Mouse (Mus musculus) heart, embryonic 12.5 days (tissue): ENCODE results near the gene Ptprf. TPM values are rescaled to one million over a fixed set of nuclear protein-coding genes. Genes with fewer than 3 reads are reported as not detected.
A peak's percentile ranks its signal among the peaks of the same experiment; 100 is the strongest.

Experiments used
- ATAC-seq: fragments of 200-750 bp; cut with Nextera tagmentation; 2 replicates; pipeline ENCODE4 v1.8.0; 2017; ENCODE audit warnings: moderate TSS enrichment, moderate library complexity; ENCODE audit not compliant: insufficient number of reproducible peaks, low FRiP score
- H3K27ac ChIP-seq: fragments of 300-500 bp; sonication (generic); 2 replicates; pipeline ENCODE4 v1.5.1; 2016; ENCODE audit warnings: mild to moderate bottlenecking, moderate library complexity; ENCODE audit not compliant: poor library complexity, severe bottlenecking
- H3K27me3 ChIP-seq: fragments of 300-500 bp; sonication (generic); replicated peaks from 2 replicates; pipeline ENCODE4 v1.6.1; 2016; ENCODE audit warnings: mild to moderate bottlenecking, moderate library complexity
- H3K36me3 ChIP-seq: fragments of 300-500 bp; sonication (generic); 2 replicates; pipeline ENCODE4 v1.6.1; 2016; ENCODE audit warnings: mild to moderate bottlenecking, moderate library complexity
- H3K4me1 ChIP-seq: fragments of 300-500 bp; sonication (generic); replicated peaks from 2 replicates; pipeline ENCODE4 v1.6.1; 2016; ENCODE audit warnings: mild to moderate bottlenecking
- H3K4me2 ChIP-seq: fragments of 300-500 bp; sonication (generic); 2 replicates; pipeline ENCODE4 v1.6.1; 2016; ENCODE audit warnings: mild to moderate bottlenecking, moderate library complexity
- H3K4me3 ChIP-seq: fragments of 300-500 bp; sonication (generic); 2 replicates; pipeline ENCODE4 v1.5.1; 2016; ENCODE audit warnings: mild to moderate bottlenecking
- H3K9ac ChIP-seq: fragments of 300-500 bp; sonication (generic); 2 replicates; pipeline ENCODE4 v1.6.1; 2016; ENCODE audit warnings: mild to moderate bottlenecking, moderate library complexity
- H3K9me3 ChIP-seq: fragments of 300-500 bp; sonication (generic); replicated peaks from 2 replicates; pipeline ENCODE4 v1.6.1; 2016; ENCODE audit warnings: mild to moderate bottlenecking, moderate library complexity
- WGBS: fragments of 180-500 bp; shearing (Covaris S2); methylation state at CpG from one replicate; pipeline ENCODE4 v1.1.7; 2016; 5-methylcytosine and 5-hydroxymethylcytosine counted together
- polyA plus RNA-seq: library from polyadenylated mRNA; unstranded; fragments of >200 nt; fragmentation: Nextera tagmentation; extraction: Ambion mirVana; gene quantifications from 2 replicates; pipeline ENCODE4 v1.2.1, GENCODE M21; 2016

The Ptprf gene
- polyA plus RNA-seq, 1 experiment from 2014 or later = 38.1 TPM

DNA sequence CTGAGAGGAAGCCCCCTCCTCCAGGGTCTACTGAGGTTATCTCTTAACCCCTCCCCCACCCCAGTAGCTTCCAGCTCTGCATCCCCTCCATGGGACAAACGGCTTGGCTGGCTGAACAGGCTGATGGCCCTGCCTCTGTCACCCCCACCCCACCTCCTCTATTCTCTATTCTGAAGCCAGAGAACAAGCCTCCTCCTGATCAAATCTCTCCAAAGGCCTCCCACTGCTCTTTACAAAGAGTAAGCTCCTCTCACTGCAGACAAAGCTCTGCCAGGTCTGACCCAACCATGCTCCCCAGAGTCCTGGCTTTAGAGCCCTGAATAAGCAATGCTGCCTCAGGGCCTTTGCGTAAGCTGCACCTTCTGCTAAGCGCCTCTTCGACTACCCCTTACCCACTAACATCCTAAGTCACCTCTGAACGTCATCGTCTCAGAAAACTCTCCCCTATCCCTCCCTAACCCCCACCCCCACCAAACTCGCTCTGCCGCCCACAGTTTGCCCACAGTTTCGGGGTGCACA is 19.6 kb downstream of the Ptprf start:
- Histone ChIP-seq H3K27me3 (no peaks in the 10 kb centered on the region), H3K4me3 (no peak overlapping the region), H3K4me2 (no peak overlapping the region), H3K4me1 (peaks cover 72% of the 10 kb centered on the region), H3K9ac (no peak overlapping the region), H3K27ac (no peak overlapping the region), H3K36me3 (peaks cover 63% of the 10 kb centered on the region), H3K9me3 (no peaks in the 10 kb centered on the region)
- ATAC-seq = no peak
- 80% methylated on average over 9 of the region's 9 CpGs for WGBS

DNA sequence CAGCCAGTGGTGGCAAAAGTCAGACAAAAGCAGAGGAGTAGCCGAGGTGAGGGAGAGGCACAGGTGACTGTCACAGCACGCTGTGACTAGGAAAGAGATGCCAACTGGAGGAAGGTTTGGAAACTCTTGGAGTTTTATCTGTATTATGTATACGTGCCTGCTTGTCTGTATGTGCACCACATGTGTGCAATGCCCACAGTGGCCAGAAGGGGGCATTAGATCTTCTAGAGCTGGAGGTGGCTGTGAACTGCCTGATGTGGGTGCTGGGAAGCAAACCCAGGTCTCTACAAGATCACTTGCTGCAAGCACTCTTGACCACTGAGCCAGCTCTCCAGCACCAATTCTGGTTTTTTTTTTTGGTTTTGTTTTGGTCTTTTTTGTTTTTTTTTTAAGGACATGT is 20.5 kb downstream of the Ptprf start:
- Histone ChIP-seq H3K9me3 (no peaks in the 10 kb centered on the region), H3K4me2 (no peak overlapping the region), H3K9ac (no peak overlapping the region), H3K4me3 (no peak overlapping the region), H3K27me3 (no peaks in the 10 kb centered on the region), H3K4me1 (peaks cover 72% of the 10 kb centered on the region), H3K36me3 (peaks cover 63% of the 10 kb centered on the region), H3K27ac (no peak overlapping the region)
- no peak for ATAC-seq
- 89% methylated on average over 3 of the region's 3 CpGs for WGBS

DNA sequence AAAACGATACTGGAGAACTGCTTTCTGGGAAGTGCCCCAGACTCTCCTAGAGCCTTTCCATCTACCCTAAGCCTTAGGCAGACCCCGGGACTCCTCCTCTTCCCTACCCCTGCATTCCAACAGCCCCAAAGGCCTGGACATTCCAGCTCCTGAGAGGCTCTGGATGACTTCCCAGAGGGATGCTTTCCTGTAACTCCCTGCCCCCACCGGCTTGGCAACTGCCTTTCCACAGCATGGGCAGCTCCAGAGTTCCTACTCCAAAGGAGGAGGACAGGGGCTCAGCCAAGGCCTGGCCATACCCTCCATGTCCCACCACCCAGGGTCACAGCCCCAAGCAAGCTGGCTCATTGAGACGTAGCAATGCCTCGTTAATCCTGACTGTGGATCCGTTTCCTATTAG is 21.2 kb downstream of the Ptprf start:
- Histone ChIP-seq H3K4me1 (peaks cover 72% of the 10 kb centered on the region), H3K36me3 (peaks cover 61% of the 10 kb centered on the region), H3K4me2 (no peak overlapping the region), H3K27me3 (no peaks in the 10 kb centered on the region), H3K27ac (peak overlapping the region; percentile 83), H3K4me3 (no peak overlapping the region), H3K9me3 (no peaks in the 10 kb centered on the region), H3K9ac (no peak overlapping the region; the same call in 1 of the 2 replicates)
- peak; percentile 43; the same call in 1 of the 2 replicates for ATAC-seq
- WGBS = 49% methylated on average over 6 of the region's 6 CpGs

DNA sequence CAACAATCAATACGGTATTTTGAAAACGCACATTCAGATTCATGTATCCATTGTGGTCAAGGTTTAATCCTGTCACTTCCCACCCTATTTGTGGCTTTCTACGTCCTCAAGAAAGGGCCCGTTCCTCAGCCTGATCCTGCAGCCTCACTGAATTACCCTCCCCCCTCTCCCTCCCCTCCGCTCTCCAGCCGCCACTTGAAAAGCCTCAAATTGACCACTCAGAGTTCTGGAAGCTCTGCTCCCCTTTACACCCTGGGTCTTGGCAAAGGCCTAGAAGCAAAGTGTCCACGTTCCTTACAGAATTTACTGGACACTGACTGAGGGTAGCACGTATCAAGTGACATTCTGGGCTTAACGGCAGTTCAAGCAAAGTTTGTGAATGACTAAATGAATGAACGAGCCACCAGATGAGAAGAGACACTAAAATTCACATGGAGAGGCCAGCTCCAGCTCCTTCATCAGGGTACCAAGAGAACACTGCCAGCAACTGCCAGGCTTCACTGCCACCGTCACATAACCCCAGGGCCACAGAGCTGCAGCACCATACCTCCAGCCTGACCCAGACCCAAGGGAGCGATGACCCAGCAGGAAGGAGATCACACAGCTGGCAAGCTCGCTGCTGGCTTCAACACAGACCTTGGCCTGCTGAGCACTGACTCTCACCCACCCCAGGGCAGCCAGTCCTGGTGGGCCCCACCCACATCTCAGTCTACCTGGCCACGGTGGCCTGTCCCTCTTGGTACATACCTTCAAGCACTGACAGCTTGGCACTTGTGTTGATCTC is 22.6 kb downstream of the Ptprf start:
- Histone ChIP-seq H3K4me1 (peaks cover 64% of the 10 kb centered on the region), H3K9me3 (no peaks in the 10 kb centered on the region), H3K9ac (no peak overlapping the region), H3K27ac (no peak overlapping the region), H3K4me2 (no peak overlapping the region), H3K4me3 (no peak overlapping the region), H3K27me3 (no peaks in the 10 kb centered on the region), H3K36me3 (peaks cover 61% of the 10 kb centered on the region)
- ATAC-seq = no peak
- 75% methylated on average over 14 of the region's 14 CpGs for WGBS

DNA sequence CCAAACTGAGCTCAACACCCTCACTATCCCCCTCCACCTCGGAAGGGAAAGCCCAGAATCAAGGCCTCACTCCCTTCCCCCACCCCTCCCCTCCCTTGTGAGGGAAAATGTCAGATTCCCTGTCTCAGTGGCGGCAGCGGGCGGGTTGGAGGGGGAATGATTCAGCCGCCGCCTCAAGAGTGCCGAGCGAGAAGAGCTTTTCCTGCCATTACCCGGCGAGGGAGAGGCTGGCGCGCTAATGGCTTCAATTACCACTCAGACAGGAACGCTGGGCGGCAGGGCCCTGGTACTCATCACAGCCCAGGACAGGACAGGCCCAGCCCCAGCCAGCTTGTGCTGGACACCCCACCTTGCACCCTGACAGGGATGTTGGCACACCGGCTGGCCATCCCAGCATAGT is 25.6 kb downstream of the Ptprf start:
- no peaks in the 10 kb centered on the region for H3K9me3 ChIP-seq
- peaks cover 33% of the 10 kb centered on the region for H3K36me3 ChIP-seq
- peak overlapping the region; percentile 42 for H3K4me2 ChIP-seq
- H3K27ac ChIP-seq = peak overlapping the region; percentile 72
- H3K9ac ChIP-seq = 0 out of 2 replicates have a peak overlapping the region, but pooled peaks have one; percentile 12
- 0 out of 2 replicates have a peak, but pooled peaks have one; percentile 12 for ATAC-seq
- H3K27me3 ChIP-seq = no peaks in the 10 kb centered on the region
- H3K4me1 ChIP-seq = peaks cover 75% of the 10 kb centered on the region
- no peak overlapping the region for H3K4me3 ChIP-seq
- 14% methylated on average over 15 of the region's 15 CpGs for WGBS

DNA sequence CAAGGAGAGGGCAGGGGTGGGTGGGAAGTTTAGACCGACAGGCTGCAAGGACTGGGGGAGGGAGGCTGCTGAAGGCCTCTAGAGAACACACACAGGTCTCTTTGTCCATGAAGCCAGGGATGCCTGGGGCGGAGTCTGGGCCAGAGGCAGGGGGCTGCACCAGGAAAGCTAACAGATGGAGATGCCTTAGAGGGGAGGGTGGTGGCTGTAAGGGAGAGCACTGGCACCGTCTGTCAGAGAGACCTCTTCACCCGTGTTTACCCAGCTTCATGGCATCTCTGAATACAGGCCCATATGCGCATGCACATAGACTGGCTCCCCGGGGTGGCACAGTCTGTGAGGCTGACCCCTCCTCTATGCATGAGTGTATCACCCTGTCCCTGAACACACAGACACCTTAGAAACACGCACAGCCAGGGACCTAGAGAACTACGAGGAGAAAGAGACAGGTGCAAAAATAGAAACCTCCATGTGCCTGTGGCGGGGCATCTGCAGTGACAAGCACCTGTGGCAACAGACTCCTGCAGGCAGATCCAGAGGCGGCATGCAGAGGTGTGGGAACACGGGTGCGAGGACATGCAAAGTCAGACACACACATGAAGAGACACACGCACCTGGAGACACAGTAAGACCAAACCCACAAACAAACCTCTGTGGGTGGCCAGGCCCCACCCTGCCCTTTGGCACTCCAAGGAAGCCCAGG is 29.3 kb downstream of the Ptprf start:
- peaks cover 18% of the 10 kb centered on the region for H3K36me3 ChIP-seq
- H3K9me3 ChIP-seq = no peaks in the 10 kb centered on the region
- H3K4me3 ChIP-seq = no peak overlapping the region
- 0 out of 2 replicates have a peak overlapping the region, but pooled peaks have one; percentile 13 for H3K9ac ChIP-seq
- H3K27ac ChIP-seq = no peak overlapping the region
- no peaks in the 10 kb centered on the region for H3K27me3 ChIP-seq
- WGBS = 54% methylated on average over 13 of the region's 13 CpGs
- peaks cover 82% of the 10 kb centered on the region for H3K4me1 ChIP-seq
- ATAC-seq = no peak
- H3K4me2 ChIP-seq = peak overlapping the region; percentile 95; the same call in 1 of the 2 replicates

DNA sequence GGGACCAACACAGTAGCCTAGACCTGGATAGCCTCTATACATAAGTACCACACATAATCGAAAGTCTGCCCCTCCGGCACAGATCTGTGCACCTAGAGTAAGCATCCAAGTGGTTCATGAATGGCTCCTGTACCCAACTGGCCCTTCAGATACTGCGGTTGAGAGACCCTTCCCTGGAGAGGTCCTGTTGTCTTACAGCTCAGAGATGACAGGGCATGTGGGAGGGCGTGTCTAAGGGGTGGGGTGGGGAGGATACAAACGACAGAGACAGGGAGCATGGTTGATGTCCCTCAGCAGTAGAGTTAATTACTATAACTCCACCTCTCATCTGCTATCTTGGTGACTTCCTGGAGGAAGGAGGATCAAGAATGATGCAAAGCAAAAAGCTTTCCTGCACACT is 29.9 kb downstream of the Ptprf start:
- H3K9me3 ChIP-seq = no peaks in the 10 kb centered on the region
- H3K4me3 ChIP-seq = peak overlapping the region; percentile 51
- H3K4me1 ChIP-seq = peaks cover 82% of the 10 kb centered on the region
- peak overlapping the region; percentile 70; the same call in 1 of the 2 replicates for H3K9ac ChIP-seq
- ATAC-seq = no peak
- WGBS = 24% methylated on average over 5 of the region's 5 CpGs
- peak overlapping the region; percentile 95 for H3K4me2 ChIP-seq
- H3K36me3 ChIP-seq = peaks cover 21% of the 10 kb centered on the region
- H3K27ac ChIP-seq = peak overlapping the region; percentile 28
- H3K27me3 ChIP-seq = no peaks in the 10 kb centered on the region

DNA sequence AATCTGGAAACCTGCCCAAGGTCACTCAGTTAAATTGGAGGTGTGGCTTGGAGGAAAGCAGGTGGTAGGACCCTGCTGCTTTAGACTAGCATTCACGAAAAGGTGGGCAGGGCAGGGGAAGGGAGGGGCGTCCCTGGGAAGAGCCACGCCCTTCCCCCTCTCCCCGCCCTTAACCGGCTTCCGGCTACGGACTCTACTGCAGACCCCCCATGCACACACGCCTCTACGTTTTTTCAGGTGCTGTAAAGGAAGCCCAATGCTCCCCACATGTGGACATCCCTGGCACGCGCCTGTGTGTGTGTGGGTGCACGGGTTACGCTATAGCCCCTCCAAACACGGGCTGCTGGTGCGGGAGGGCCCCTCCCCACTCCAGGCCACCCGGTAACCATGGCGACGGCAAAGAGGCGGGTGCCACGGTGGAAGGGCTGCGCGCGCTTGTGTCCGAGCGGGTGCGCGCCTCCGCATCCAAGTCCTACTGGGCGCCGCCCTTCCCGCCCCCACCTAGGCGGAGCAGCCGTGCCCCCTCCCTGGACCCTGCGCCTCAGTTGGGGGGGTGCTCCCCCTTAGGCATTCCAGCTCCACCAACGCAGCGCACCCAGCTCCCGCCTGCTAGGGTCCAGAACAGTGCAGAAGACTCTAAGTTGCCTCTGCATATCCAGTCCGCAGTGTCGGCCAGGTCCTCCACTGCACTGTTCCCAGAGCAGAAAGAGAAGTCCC is 30.5 kb downstream of the Ptprf start:
- Histone ChIP-seq H3K27me3 (no peaks in the 10 kb centered on the region), H3K27ac (peak overlapping the region; percentile 28), H3K9ac (peak overlapping the region; percentile 70), H3K4me1 (peaks cover 81% of the 10 kb centered on the region), H3K9me3 (no peaks in the 10 kb centered on the region), H3K4me2 (peak overlapping the region; percentile 95), H3K36me3 (peaks cover 27% of the 10 kb centered on the region), H3K4me3 (peak overlapping the region; percentile 51)
- peak; percentile 64 for ATAC-seq
- 1% methylated on average over 39 of the region's 39 CpGs for WGBS

DNA sequence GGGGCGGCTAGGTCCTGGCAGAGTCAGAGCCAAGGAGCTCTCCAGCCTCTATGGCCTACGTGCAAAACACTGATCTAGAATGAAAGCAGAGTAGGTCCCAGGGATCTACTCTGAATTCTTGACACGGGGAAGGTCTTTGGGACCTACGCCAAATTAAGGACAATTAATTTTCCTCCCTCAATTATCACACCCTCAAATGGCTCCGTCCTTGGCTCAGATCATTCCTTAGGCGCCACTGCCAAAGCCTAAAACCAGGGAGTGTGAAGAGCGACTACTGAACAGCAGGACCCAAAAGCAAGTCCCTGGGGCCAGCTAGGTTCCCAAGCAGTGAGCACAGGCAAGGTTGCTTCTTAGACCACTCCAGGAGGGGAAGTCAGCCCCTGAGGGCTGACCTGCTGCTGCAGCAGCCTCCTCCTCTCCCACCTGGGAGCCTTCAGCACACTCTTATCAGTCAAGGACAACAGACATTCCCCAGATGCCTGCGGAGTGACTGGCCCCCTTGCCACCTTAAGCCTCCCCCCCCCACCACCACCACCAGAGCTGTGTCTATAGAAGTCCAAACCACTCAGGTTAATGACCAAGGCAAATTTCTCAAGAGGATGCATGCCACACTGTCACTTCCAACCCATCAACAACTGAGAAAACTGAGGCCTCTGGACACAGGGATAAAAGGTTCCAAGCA is 31.3 kb downstream of the Ptprf start:
- peak overlapping the region; percentile 95 for H3K4me2 ChIP-seq
- peaks cover 35% of the 10 kb centered on the region for H3K36me3 ChIP-seq
- H3K27me3 ChIP-seq = no peaks in the 10 kb centered on the region
- no peak overlapping the region for H3K27ac ChIP-seq
- ATAC-seq = 0 out of 2 replicates have a peak, but pooled peaks have one; percentile 3
- no peak overlapping the region for H3K4me3 ChIP-seq
- peaks cover 73% of the 10 kb centered on the region for H3K4me1 ChIP-seq
- H3K9me3 ChIP-seq = no peaks in the 10 kb centered on the region
- WGBS = 66% methylated on average over 8 of the region's 8 CpGs
- 0 out of 2 replicates have a peak overlapping the region, but pooled peaks have one; percentile 29 for H3K9ac ChIP-seq

DNA sequence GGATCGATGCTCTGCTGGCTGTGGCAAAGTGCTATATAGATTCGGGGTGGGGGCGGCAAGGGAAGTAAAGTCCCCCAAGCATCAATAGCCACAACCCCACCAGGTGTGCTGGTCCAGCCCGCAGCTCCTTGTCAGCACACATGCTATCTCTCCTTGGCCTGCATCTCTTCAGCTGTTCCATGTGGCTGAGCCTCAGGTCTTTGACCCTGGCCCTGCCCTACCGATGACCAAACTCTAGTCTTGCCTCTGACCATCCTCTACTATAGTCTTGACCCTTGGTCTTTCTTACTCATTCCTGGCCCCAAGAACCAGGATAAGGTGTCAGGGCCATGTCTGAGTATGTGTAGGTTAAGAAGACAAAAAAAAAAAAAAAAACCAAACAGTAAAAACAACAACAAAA is 33.2 kb downstream of the Ptprf start:
- Histone ChIP-seq H3K27me3 (no peaks in the 10 kb centered on the region), H3K9ac (no peak overlapping the region), H3K27ac (no peak overlapping the region), H3K9me3 (no peaks in the 10 kb centered on the region), H3K4me3 (no peak overlapping the region), H3K4me2 (no peak overlapping the region), H3K4me1 (peaks cover 67% of the 10 kb centered on the region), H3K36me3 (peaks cover 39% of the 10 kb centered on the region)
- no peak for ATAC-seq
- 77% methylated on average over 5 of the region's 5 CpGs for WGBS
